Mouse (Mus musculus) liver, adult 2 months (tissue): ENCODE measurements around the gene Golga2. TPM values are rescaled to one million over a fixed set of nuclear protein-coding genes. Genes with fewer than 3 reads are reported as not detected.

ENCODE experiments used
- DNase-seq: peaks from one replicate; pipeline ENCODE4 v3.0.0-alpha.2; 2011; ENCODE audit warnings: low read depth, low spot score; ENCODE audit errors: extremely low read depth
- H3K27ac ChIP-seq: fragments of 200-500 bp; replicated peaks from 2 replicates; pipeline ENCODE4 v1.5.1; 2012; ENCODE audit warnings: low read depth, mild to moderate bottlenecking, control low read depth, inconsistent platforms, low read length; ENCODE audit not compliant: insufficient read depth
- H3K27me3 ChIP-seq: fragments of 200-500 bp; 2 replicates; pipeline ENCODE4 v1.6.1; 2012; ENCODE audit warnings: mild to moderate bottlenecking, moderate library complexity, low read length, inconsistent platforms; ENCODE audit not compliant: control insufficient read depth, insufficient read depth
- H3K36me3 ChIP-seq: fragments of 200-500 bp; 2 replicates; pipeline ENCODE4 v1.6.1; 2012; ENCODE audit warnings: low read length, inconsistent platforms; ENCODE audit not compliant: control insufficient read depth, insufficient read depth
- H3K4me1 ChIP-seq: fragments of 200-500 bp; 2 replicates; pipeline ENCODE4 v1.6.1; 2011; ENCODE audit warnings: low read length; ENCODE audit not compliant: control insufficient read depth, insufficient read depth
- H3K4me3 ChIP-seq: fragments of 200-500 bp; 2 replicates; pipeline ENCODE4 v1.5.1; 2011; ENCODE audit warnings: low read depth, mild to moderate bottlenecking, control low read depth, low read length, moderate library complexity; ENCODE audit not compliant: insufficient read depth
- H3K79me2 ChIP-seq: fragments of 200-500 bp; 2 replicates; pipeline ENCODE4 v1.6.1; 2012; ENCODE audit warnings: inconsistent platforms, mild to moderate bottlenecking, low read length, moderate library complexity; ENCODE audit not compliant: control insufficient read depth, insufficient read depth
- H3K9ac ChIP-seq: fragments of 200-500 bp; 2 replicates; pipeline ENCODE4 v1.6.1; 2012; ENCODE audit warnings: low read depth, mild to moderate bottlenecking, control low read depth, inconsistent platforms, low read length
- CTCF ChIP-seq: fragments of 200-500 bp; IDR thresholded peaks from 2 replicates; pipeline ENCODE4 v1.5.1; 2011; ENCODE audit warnings: low read depth, low read length, control low read depth
- POLR2A ChIP-seq: fragments of 200-500 bp; IDR thresholded peaks from 2 replicates; pipeline ENCODE4 v1.6.1; 2011; ENCODE audit warnings: low read length, control low read depth; ENCODE audit not compliant: insufficient read depth; ENCODE audit errors: extremely low read depth
- WGBS: fragments of 180-500 bp; shearing (Covaris S2); methylation state at CpG from one replicate; pipeline ENCODE4 v1.1.7; 2018; 5-methylcytosine and 5-hydroxymethylcytosine counted together
- polyA plus RNA-seq: library from polyadenylated mRNA; depleted of rRNA; stranded (reverse); fragments of >200 nt; gene quantifications from 2 replicates; pipeline ENCODE4 v1.2.3, GENCODE M21; 2012
- total RNA-seq: library from RNA; depleted of rRNA; stranded (reverse); fragments of >200 nt; gene quantifications from 2 replicates; pipeline ENCODE4 v1.2.3, GENCODE M21; 2014

Gene Golga2
- total and polyA plus RNA-seq, 2 experiments, result 16.0 to 17.0 TPM

- no peaks in the 10 kb centered on the region for H3K4me1 ChIP-seq
- no peak overlapping the region for H3K9ac ChIP-seq
- H3K36me3 ChIP-seq, result no peaks in the 10 kb centered on the region
- no peak overlapping the region for H3K4me3 ChIP-seq
- H3K27ac ChIP-seq, result no peak overlapping the region
- H3K27me3 ChIP-seq, result no peaks in the 10 kb centered on the region
- WGBS, result 82% methylated on average over 6 of the region's 6 CpGs
- TF ChIP-seq CTCF (no peak), POLR2A (no peak)
- DNase-seq, result no peak
- H3K79me2 ChIP-seq, result no peaks in the 10 kb centered on the region
Measured at GRCm38 (mm10) chr2:32342539-32343350, 55.6 kb downstream of the Golga2 start.

- Histone ChIP-seq H3K79me2 (no peaks in the 10 kb centered on the region), H3K36me3 (no peaks in the 10 kb centered on the region), H3K27ac (no peak overlapping the region), H3K4me3 (no peak overlapping the region), H3K9ac (no peak overlapping the region), H3K4me1 (no peaks in the 10 kb centered on the region), H3K27me3 (no peaks in the 10 kb centered on the region)
- 98% methylated on average over 2 of the region's 2 CpGs for WGBS
- TF ChIP-seq CTCF, result no peak
- no peak for TF ChIP-seq POLR2A
- DNase-seq, result no peak
Measured at GRCm38 (mm10) chr2:32343351-32343671, 56.1 kb downstream of the Golga2 start.

- no peaks in the 10 kb centered on the region for H3K79me2 ChIP-seq
Measured at GRCm38 (mm10) chr2:32344056-32344455, 56.9 kb downstream of the Golga2 start.

GRCm38 (mm10) chr2:32344598-32345321 is 57.6 kb downstream of the Golga2 start:
- Histone ChIP-seq H3K36me3 (no peaks in the 10 kb centered on the region), H3K27ac (no peak overlapping the region), H3K9ac (no peak overlapping the region), H3K4me3 (no peak overlapping the region), H3K27me3 (no peaks in the 10 kb centered on the region), H3K79me2 (no peaks in the 10 kb centered on the region), H3K4me1 (no peaks in the 10 kb centered on the region)
- TF ChIP-seq CTCF (no peak), POLR2A (no peak)
- 83% methylated on average over 14 of the region's 14 CpGs for WGBS
- DNase-seq, result no peak

More at GRCm38 (mm10) chr2:32344056-32344455, 56.9 kb downstream of the Golga2 start:
- Histone ChIP-seq H3K36me3 (no peaks in the 10 kb centered on the region), H3K27me3 (no peaks in the 10 kb centered on the region), H3K9ac (no peak overlapping the region), H3K4me3 (no peak overlapping the region), H3K4me1 (no peaks in the 10 kb centered on the region), H3K27ac (no peak overlapping the region)
- WGBS, result 87% methylated on average over 10 of the region's 10 CpGs
- no peak for TF ChIP-seq CTCF
- TF ChIP-seq POLR2A, result no peak
- no peak for DNase-seq

- 86% methylated on average over 6 of the region's 6 CpGs for WGBS
- Histone ChIP-seq H3K79me2 (no peaks in the 10 kb centered on the region), H3K4me1 (no peaks in the 10 kb centered on the region), H3K9ac (no peak overlapping the region), H3K4me3 (no peak overlapping the region), H3K36me3 (no peaks in the 10 kb centered on the region), H3K27ac (no peak overlapping the region), H3K27me3 (0 out of 2 replicates have a peak, but pooled peaks cover 1% of the 10 kb centered on the region)
- TF ChIP-seq CTCF (no peak), POLR2A (no peak)
- no peak for DNase-seq
Measured at GRCm38 (mm10) chr2:32347019-32347418, 59.8 kb downstream of the Golga2 start.

- no peaks in the 10 kb centered on the region for H3K4me1 ChIP-seq
- H3K9ac ChIP-seq, result no peak overlapping the region
- H3K79me2 ChIP-seq, result no peaks in the 10 kb centered on the region
- DNase-seq, result no peak
- WGBS, result 90% methylated on average over 11 of the region's 11 CpGs
- no peak overlapping the region for H3K4me3 ChIP-seq
- peaks cover 12% of the 10 kb centered on the region; the same call in 1 of the 2 replicates for H3K27me3 ChIP-seq
- no peaks in the 10 kb centered on the region for H3K36me3 ChIP-seq
- TF ChIP-seq POLR2A, result no peak
- TF ChIP-seq CTCF, result no peak
- H3K27ac ChIP-seq, result no peak overlapping the region
Measured at GRCm38 (mm10) chr2:32348311-32348710, 61.1 kb downstream of the Golga2 start.
